Mouse (Mus musculus): ENCODE data around the gene Hcrt. TPM values are rescaled to one million over a fixed set of nuclear protein-coding genes. Genes with fewer than 3 reads are reported as not detected.
"Not testable (repeated sequence)": the region's sequence is repeated elsewhere in the genome, so short reads cannot be mapped to it uniquely, and the experiment has no call there.

Hcrt gene
- polyA plus RNA-seq, 1 experiment, result not detected

- TF ChIP-seq POLR2A (IDR thresholded peaks at IDR 0.05; ENCODE audit: low read depth, low read length), result no peak
- no peak for TF ChIP-seq CTCF (IDR thresholded peaks at IDR 0.05; ENCODE audit: borderline replicate concordance, insufficient read depth, low read length)
- peaks cover 26% of the 10 kb centered on the region for H3K4me1 ChIP-seq (ENCODE audit: control insufficient read depth, insufficient read depth, low read length)
- no peak overlapping the region for H3K27ac ChIP-seq (ENCODE audit: insufficient read depth, low read length)
- no peak overlapping the region for H3K4me3 ChIP-seq (ENCODE audit: insufficient read depth, low read length)
These were observed 28.8 kb upstream of the Hcrt start for GRCm38 (mm10) chr11:100791457-100792049.

GRCm38 (mm10) chr11:100790644-100791043 lies 27.9 kb upstream of the Hcrt start:
- not testable (repeated sequence) for H3K4me3 ChIP-seq (ENCODE audit: insufficient read depth, low read length); H3K27ac ChIP-seq (ENCODE audit: insufficient read depth, low read length)
- peaks cover 26% of the 10 kb centered on the region for H3K4me1 ChIP-seq (ENCODE audit: control insufficient read depth, insufficient read depth, low read length)

GRCm38 (mm10) chr11:100789702-100790101 lies 27.0 kb upstream of the Hcrt start:
- H3K4me1 ChIP-seq (ENCODE audit: control insufficient read depth, insufficient read depth, low read length), result peaks cover 26% of the 10 kb centered on the region
- H3K4me3 ChIP-seq (ENCODE audit: insufficient read depth, low read length), result no peak overlapping the region
- peak overlapping the region; percentile 30 for H3K27ac ChIP-seq (ENCODE audit: insufficient read depth, low read length)
- TF ChIP-seq POLR2A (IDR thresholded peaks at IDR 0.05; ENCODE audit: low read depth, low read length), result no peak

- no peak overlapping the region for H3K4me3 ChIP-seq (ENCODE audit: insufficient read depth, low read length)
- TF ChIP-seq CTCF (IDR thresholded peaks at IDR 0.05; ENCODE audit: borderline replicate concordance, insufficient read depth, low read length), result no peak
- TF ChIP-seq POLR2A (IDR thresholded peaks at IDR 0.05; ENCODE audit: low read depth, low read length), result no peak
- H3K27ac ChIP-seq (ENCODE audit: insufficient read depth, low read length), result no peak overlapping the region
- H3K4me1 ChIP-seq (ENCODE audit: control insufficient read depth, insufficient read depth, low read length), result peaks cover 26% of the 10 kb centered on the region
These were observed 23.0 kb upstream of the Hcrt start for GRCm38 (mm10) chr11:100785774-100786173.

GRCm38 (mm10) chr11:100784286-100784685 lies 21.6 kb upstream of the Hcrt start:
- Histone ChIP-seq H3K4me3 (ENCODE audit: insufficient read depth, low read length) (no peak overlapping the region), H3K27ac (ENCODE audit: insufficient read depth, low read length) (no peak overlapping the region), H3K4me1 (ENCODE audit: control insufficient read depth, insufficient read depth, low read length) (peaks cover 14% of the 10 kb centered on the region)
- no peak for TF ChIP-seq CTCF (IDR thresholded peaks at IDR 0.05; ENCODE audit: borderline replicate concordance, insufficient read depth, low read length)
- no peak for TF ChIP-seq POLR2A (IDR thresholded peaks at IDR 0.05; ENCODE audit: low read depth, low read length)

- TF ChIP-seq CTCF (IDR thresholded peaks at IDR 0.05; ENCODE audit: borderline replicate concordance, insufficient read depth, low read length), result no peak
- TF ChIP-seq POLR2A (IDR thresholded peaks at IDR 0.05; ENCODE audit: low read depth, low read length), result no peak
- no peak overlapping the region for H3K4me3 ChIP-seq (ENCODE audit: insufficient read depth, low read length)
- H3K4me1 ChIP-seq (ENCODE audit: control insufficient read depth, insufficient read depth, low read length), result no peaks in the 10 kb centered on the region
- H3K27ac ChIP-seq (ENCODE audit: insufficient read depth, low read length), result no peak overlapping the region
These were observed 19.8 kb upstream of the Hcrt start for GRCm38 (mm10) chr11:100782568-100782967.

GRCm38 (mm10) chr11:100781763-100782475 lies 19.2 kb upstream of the Hcrt start:
- TF ChIP-seq CTCF (IDR thresholded peaks at IDR 0.05; ENCODE audit: borderline replicate concordance, insufficient read depth, low read length) (no peak), POLR2A (IDR thresholded peaks at IDR 0.05; ENCODE audit: low read depth, low read length) (no peak)
- Histone ChIP-seq H3K27ac (ENCODE audit: insufficient read depth, low read length) (no peak overlapping the region), H3K4me3 (ENCODE audit: insufficient read depth, low read length) (no peak overlapping the region), H3K4me1 (ENCODE audit: control insufficient read depth, insufficient read depth, low read length) (no peaks in the 10 kb centered on the region)

GRCm38 (mm10) chr11:100780247-100780646 lies 17.5 kb upstream of the Hcrt start:
- Histone ChIP-seq H3K4me3 (ENCODE audit: insufficient read depth, low read length) (no peak overlapping the region), H3K4me1 (ENCODE audit: control insufficient read depth, insufficient read depth, low read length) (no peaks in the 10 kb centered on the region), H3K27ac (ENCODE audit: insufficient read depth, low read length) (no peak overlapping the region)
- no peak for TF ChIP-seq CTCF (IDR thresholded peaks at IDR 0.05; ENCODE audit: borderline replicate concordance, insufficient read depth, low read length)
- TF ChIP-seq POLR2A (IDR thresholded peaks at IDR 0.05; ENCODE audit: low read depth, low read length), result no peak

GRCm38 (mm10) chr11:100778069-100778468 lies 15.3 kb upstream of the Hcrt start:
- no peak overlapping the region for H3K4me3 ChIP-seq (ENCODE audit: insufficient read depth, low read length)
- H3K4me1 ChIP-seq (ENCODE audit: control insufficient read depth, insufficient read depth, low read length), result no peaks in the 10 kb centered on the region
- TF ChIP-seq CTCF (IDR thresholded peaks at IDR 0.05; ENCODE audit: borderline replicate concordance, insufficient read depth, low read length) (no peak), POLR2A (IDR thresholded peaks at IDR 0.05; ENCODE audit: low read depth, low read length) (no peak)
- no peak overlapping the region for H3K27ac ChIP-seq (ENCODE audit: insufficient read depth, low read length)

GRCm38 (mm10) chr11:100775921-100776320 lies 13.2 kb upstream of the Hcrt start:
- H3K4me1 ChIP-seq (ENCODE audit: control insufficient read depth, insufficient read depth, low read length), result no peaks in the 10 kb centered on the region

More at GRCm38 (mm10) chr11:100775921-100776320, 13.2 kb upstream of the Hcrt start:
- no peak for TF ChIP-seq POLR2A (IDR thresholded peaks at IDR 0.05; ENCODE audit: low read depth, low read length)
- no peak for TF ChIP-seq CTCF (IDR thresholded peaks at IDR 0.05; ENCODE audit: borderline replicate concordance, insufficient read depth, low read length)
- Histone ChIP-seq H3K27ac (ENCODE audit: insufficient read depth, low read length) (no peak overlapping the region), H3K4me3 (ENCODE audit: insufficient read depth, low read length) (no peak overlapping the region)
